In the genomic region with DNA sequence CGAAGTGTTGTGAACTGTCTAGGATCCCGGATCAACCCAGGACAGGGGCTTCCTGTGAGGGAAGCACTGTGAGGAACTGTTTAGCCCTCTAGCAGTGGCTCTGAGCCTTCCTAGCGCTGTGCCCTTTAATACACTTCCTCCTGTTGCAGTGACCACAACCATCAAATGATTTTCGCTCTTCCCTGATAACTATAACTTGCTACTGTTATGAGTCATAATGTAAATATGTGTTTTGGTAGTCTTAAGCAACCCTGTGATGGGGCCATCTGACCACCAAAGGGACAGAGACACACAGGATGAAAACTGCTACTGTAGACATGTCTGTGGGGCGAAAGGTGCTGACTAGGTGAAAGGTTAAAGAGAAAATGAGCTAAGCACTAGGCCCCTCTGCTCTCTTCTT, we compare ENCODE assay signal across 18 mouse cellular contexts.
DNase-seq lines count a peak whose midpoint lies in the region; ATAC-seq and TF ChIP-seq lines count a peak whose summit lies in the region.
"Had no signal": no experiment of that assay in that cellular context is flagged by ENCODE, and none has a peak within 500 bp of the region (broad histone marks: within the 10 kb centered on the region; RNA-seq: fewer than 3 reads in every experiment).

No protein-coding gene starts in this region.

- H3K4me3 ChIP-seq in lung, adult 2 months (replicated peaks; ENCODE audit: extremely low read depth, low read depth, low read length) = no peak overlapping the region
- no peak overlapping the region for H3K4me3 ChIP-seq in liver, embryonic 14.5 days (ENCODE audit: insufficient read depth in 1 of 2, low read depth in 2 of 2, low read length in 2 of 2)
- no peak overlapping the region for H3K4me3 ChIP-seq in midbrain, embryonic 15.5 days
- H3K4me3 ChIP-seq: embryonic facial prominence, embryonic 12.5 days; forebrain, embryonic 12.5 days; gastrocnemius, adult 2 months; midbrain, embryonic 13.5 days; neural tube, embryonic 13.5 days had no signal

- ATAC-seq in liver, embryonic 14.5 days (ENCODE audit: insufficient read depth) = peak; percentile 69
- ATAC-seq in neutrophil, adult 5-6 weeks (ENCODE audit: extremely low read depth, insufficient number of reproducible peaks, low FRiP score, poor library complexity, severe bottlenecking) = 0 out of 2 replicates have a peak, but pooled peaks have one; percentile 13
- ATAC-seq in midbrain, embryonic 15.5 days (replicated peaks) = no peak
- ATAC-seq: activated CD4-positive, CD25-positive, alpha-beta regulatory T cell, adult 4 months; hindbrain, embryonic 16.5 days; midbrain, embryonic 13.5 days had no signal

- no peak overlapping the region for H3K4me2 ChIP-seq in liver, embryonic 14.5 days (ENCODE audit: low read depth)
- H3K4me2 ChIP-seq in midbrain, embryonic 15.5 days = no peak overlapping the region
- H3K4me2 ChIP-seq: embryonic facial prominence, embryonic 12.5 days; forebrain, embryonic 12.5 days; midbrain, embryonic 13.5 days; neural tube, embryonic 13.5 days had no signal

- no peaks in the 10 kb centered on the region for H3K9me3 ChIP-seq in liver, embryonic 14.5 days (ENCODE audit: control insufficient read depth, low read length)
- H3K9me3 ChIP-seq in midbrain, embryonic 15.5 days = no peaks in the 10 kb centered on the region
- H3K9me3 ChIP-seq: embryonic facial prominence, embryonic 12.5 days; forebrain, embryonic 12.5 days; midbrain, embryonic 13.5 days; neural tube, embryonic 13.5 days had no signal

- H3K4me1 ChIP-seq in lung, adult 2 months (ENCODE audit: control insufficient read depth, insufficient read depth, low read length) = peaks cover 18% of the 10 kb centered on the region
- H3K4me1 ChIP-seq in liver, embryonic 14.5 days (replicated peaks; ENCODE audit: control insufficient read depth in 2 of 2, insufficient read depth in 2 of 2, low read length in 1 of 2) = peaks cover 0 to 5% of the 10 kb centered on the region in 2 experiments; a peak in 1 of 4 replicates
- peaks cover 33% of the 10 kb centered on the region for H3K4me1 ChIP-seq in midbrain, embryonic 15.5 days

- no peaks in the 10 kb centered on the region for H3K27me3 ChIP-seq in liver, embryonic 14.5 days (ENCODE audit: control insufficient read depth, insufficient read depth, low read length)
- H3K27me3 ChIP-seq in midbrain, embryonic 15.5 days (replicated peaks) = no peaks in the 10 kb centered on the region
- H3K27me3 ChIP-seq: embryonic facial prominence, embryonic 12.5 days; forebrain, embryonic 12.5 days; midbrain, embryonic 13.5 days; neural tube, embryonic 13.5 days had no signal

- 45% methylated on average over 5 of the region's 5 CpGs for WGBS in lung, adult 2 months
- 17% methylated on average over 5 of the region's 5 CpGs for WGBS in liver, embryonic 14.5 days (ENCODE audit: insufficient replicate concordance)
- 92% methylated on average over 5 of the region's 5 CpGs for WGBS in midbrain, embryonic 15.5 days

- no peak overlapping the region for H3K9ac ChIP-seq in liver, embryonic 14.5 days (replicated peaks)
- H3K9ac ChIP-seq in midbrain, embryonic 15.5 days = no peak overlapping the region
- H3K9ac ChIP-seq: embryonic facial prominence, embryonic 12.5 days; forebrain, embryonic 12.5 days; midbrain, embryonic 13.5 days; neural tube, embryonic 13.5 days had no signal

- TF ChIP-seq POLR2A in lung, adult 2 months (IDR thresholded peaks at IDR 0.05; ENCODE audit: borderline replicate concordance, extremely low read depth, low read depth, low read length) = no peak

- no peak for TF ChIP-seq CTCF in lung, adult 2 months (IDR thresholded peaks at IDR 0.05; ENCODE audit: insufficient read depth, low read length)
- TF ChIP-seq CTCF in liver, embryonic 14.5 days (IDR thresholded peaks at IDR 0.05; ENCODE audit: low read depth) = no peak

- DNase-seq in lung, adult 18-20 months = peak; percentile 14 to 19
- DNase-seq in lung, adult 2 months = no peak
- peak; percentile 16 for DNase-seq in c-Kit-positive CD71-negative TER-119-negative erythroid progenitor cells, embryonic 14.5 days (ENCODE audit: low read depth)
- peak in 1 of 3 experiments; percentile 22 for DNase-seq in liver, embryonic 14.5 days (ENCODE audit: low read depth in 3 of 3, low spot score in 3 of 3)
- DNase-seq in cerebellum, postnatal 36 days = no peak
- no peak for DNase-seq in adrenal gland, postnatal 10 days
- DNase-seq: cerebellum, adult 9-10 months; gastrocnemius, adult 2 months; kidney, postnatal 36 days had no signal

- TF ChIP-seq EP300 in liver, embryonic 14.5 days (IDR thresholded peaks at IDR 0.05; ENCODE audit: low read depth) = no peak

- H3K27ac ChIP-seq in liver, embryonic 14.5 days = no peak overlapping the region
- H3K27ac ChIP-seq in midbrain, embryonic 15.5 days = no peak overlapping the region
- H3K27ac ChIP-seq: embryonic facial prominence, embryonic 12.5 days; forebrain, embryonic 12.5 days; midbrain, embryonic 13.5 days; neural tube, embryonic 13.5 days had no signal

- H3K36me3 ChIP-seq in liver, embryonic 14.5 days (replicated peaks; ENCODE audit: control insufficient read depth, insufficient read depth, low read depth) = no peaks in the 10 kb centered on the region
- no peaks in the 10 kb centered on the region for H3K36me3 ChIP-seq in midbrain, embryonic 15.5 days (replicated peaks)
- H3K36me3 ChIP-seq: embryonic facial prominence, embryonic 12.5 days; forebrain, embryonic 12.5 days; G1E; midbrain, embryonic 13.5 days; neural tube, embryonic 13.5 days had no signal

Comparison
In these comparisons a context has a peak if more than half of its experiments do, and no peak if none do; other contexts are left out.
1. DNase-seq: peak in lung, adult 18-20 months (2 of 2) and c-Kit-positive CD71-negative TER-119-negative erythroid progenitor cells, embryonic 14.5 days (single experiment); none in lung, adult 2 months (single experiment), cerebellum, postnatal 36 days (0 of 2) and adrenal gland, postnatal 10 days (single experiment).